Mouse (Mus musculus) left cerebral cortex, adult 9 months (tissue): Measurements from ENCODE around the gene Gnpnat1.

Source experiments
- DNase-seq, 2 experiments: peaks; one replicate each; pipeline ENCODE4 v3.0.0; 2022; ENCODE audit warnings: low spot score in 2 of 2

Gnpnat1 gene

DNA sequence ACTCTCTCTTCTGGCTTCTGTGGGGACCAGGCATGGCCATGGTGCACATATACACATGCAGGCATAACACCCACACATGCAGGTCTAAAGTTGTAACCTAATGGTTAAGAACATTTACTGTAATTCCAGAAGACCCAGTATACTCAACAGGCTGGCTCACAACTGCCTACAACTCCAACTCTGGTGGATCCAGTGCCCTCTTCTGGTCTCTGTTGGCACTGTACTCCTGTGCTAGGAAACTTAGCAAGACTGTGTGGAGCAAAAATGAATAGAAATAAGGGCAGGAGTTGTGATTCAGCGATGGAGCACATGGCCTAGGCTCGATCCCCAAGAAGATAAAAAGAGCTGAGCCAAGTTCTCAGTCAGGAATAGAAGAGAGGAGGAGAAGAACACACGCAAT is 4.9 kb downstream of the Gnpnat1 start:
- no peak for DNase-seq

GRCm38 (mm10) chr14:45389194-45389593 is 15.5 kb downstream of the Gnpnat1 start:
- DNase-seq, result no peak

- DNase-seq, result peak; percentile 66 to 89
Measured at GRCm38 (mm10) chr14:45388345-45389181, 16.1 kb downstream of the Gnpnat1 start.

GRCm38 (mm10) chr14:45387480-45387879 is 17.2 kb downstream of the Gnpnat1 start:
- DNase-seq, result no peak

DNA sequence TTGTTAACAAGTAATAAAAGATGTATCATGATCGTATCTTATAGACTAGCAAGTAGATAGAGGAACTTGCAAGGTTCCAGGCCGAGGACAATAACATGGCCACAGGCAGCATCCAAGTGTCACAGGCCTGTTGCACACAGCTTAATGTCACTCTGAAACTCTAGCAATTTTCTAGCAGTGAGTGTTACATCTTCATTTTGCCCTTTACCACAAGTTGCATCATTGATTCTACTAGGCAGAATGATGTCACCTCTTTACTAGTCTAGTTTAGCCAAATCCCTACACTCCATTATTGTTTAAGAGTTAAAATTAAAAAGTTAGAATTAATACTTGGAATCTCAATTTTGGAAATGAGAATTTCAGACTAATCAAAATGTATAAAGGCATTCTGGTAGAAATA is 19.1 kb downstream of the Gnpnat1 start:
- no peak for DNase-seq

DNA sequence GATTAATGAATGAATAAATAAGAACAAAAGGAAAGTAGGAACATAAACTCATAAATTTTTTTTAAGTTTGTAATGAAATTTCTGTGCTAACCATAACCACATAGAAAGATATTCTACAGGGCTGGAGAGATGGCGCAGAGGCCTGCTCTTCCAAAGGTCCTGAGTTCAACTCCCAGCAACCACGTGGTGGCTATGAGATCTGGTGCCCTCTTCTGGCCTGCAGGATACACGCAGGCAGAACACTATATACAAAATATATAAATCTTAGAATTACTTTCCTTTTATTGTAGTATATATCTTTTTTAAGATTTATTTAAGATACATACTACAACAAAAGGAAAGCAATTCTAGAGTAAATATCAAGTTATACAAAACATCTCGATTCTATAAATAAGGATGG is 21.8 kb downstream of the Gnpnat1 start:
- no peak for DNase-seq

DNA sequence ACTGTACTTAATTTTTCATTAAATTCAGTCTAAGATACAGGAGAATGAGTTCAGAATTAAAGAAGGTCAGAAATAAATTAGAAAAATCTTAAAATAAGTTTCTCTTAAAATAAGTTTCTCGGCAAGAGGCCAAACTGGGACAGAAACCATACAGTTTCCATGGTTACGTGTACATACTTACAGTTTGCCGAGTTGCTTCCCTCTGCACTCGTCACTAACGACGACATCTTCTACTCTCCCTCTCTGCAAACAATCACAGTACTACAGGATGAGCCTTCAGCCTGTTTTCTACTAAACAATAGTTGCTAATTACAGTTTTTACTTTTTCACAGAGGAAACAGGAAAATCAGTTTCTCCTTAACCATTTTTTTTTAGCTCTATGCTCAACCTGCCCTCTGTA is 24.0 kb downstream of the Gnpnat1 start:
- DNase-seq, result no peak

DNA sequence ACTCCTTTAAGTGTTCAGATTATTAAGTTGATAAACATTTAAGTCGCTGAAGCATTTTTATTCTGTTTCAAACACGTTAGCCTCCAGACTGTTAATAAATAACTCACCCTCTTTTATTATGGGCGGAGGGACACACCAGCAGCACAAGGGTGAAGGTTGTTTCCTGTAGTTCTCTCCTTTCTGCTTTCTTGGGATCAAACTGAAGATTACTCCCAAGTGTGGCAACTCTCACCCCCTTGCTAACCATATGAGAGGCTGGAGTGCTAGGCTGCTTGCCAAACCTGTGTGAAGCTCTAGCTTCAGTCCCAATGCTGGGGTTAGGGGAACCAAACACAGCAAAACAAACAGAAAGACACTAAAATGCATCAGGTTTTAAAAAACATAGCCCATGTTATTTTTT is 25.9 kb downstream of the Gnpnat1 start:
- no peak for DNase-seq

DNA sequence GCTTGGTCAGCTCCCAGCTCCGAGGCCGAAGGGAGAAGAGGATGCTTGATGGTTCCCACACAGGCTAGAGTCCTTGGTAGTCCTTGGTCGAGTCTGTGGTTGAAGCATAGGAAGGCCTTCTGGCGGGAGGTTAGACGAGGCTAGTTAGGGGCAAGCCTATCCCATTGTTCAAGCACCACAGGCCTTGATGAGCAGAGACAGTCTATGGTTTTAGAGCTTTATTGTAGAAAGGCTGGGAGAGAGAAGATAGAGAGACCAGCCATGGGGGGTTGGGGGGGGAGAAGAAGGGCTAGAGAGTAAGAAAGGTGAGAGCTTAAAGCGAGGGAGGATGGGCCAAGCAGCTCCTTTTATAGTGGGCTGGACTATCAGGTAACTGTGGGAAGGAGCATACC is 39.5 kb downstream of the Gnpnat1 start:
- no peak for DNase-seq

- no peak for DNase-seq
Measured at GRCm38 (mm10) chr14:45364211-45365195, 40.2 kb downstream of the Gnpnat1 start.

GRCm38 (mm10) chr14:45350931-45351859 is 53.5 kb downstream of the Gnpnat1 start, which contains the start of gene Styx:
Gene Styx, plus strand, starts transcription at chr14:45351093.
- DNase-seq, result peak; percentile 82 to 89

GRCm38 (mm10) chr14:45329589-45330181 is 75.0 kb downstream of the Gnpnat1 start, which contains the start of gene Psmc6:
Gene Psmc6, plus strand, starts transcription at chr14:45329788.
- DNase-seq, result peak; percentile 87 to 91

DNA sequence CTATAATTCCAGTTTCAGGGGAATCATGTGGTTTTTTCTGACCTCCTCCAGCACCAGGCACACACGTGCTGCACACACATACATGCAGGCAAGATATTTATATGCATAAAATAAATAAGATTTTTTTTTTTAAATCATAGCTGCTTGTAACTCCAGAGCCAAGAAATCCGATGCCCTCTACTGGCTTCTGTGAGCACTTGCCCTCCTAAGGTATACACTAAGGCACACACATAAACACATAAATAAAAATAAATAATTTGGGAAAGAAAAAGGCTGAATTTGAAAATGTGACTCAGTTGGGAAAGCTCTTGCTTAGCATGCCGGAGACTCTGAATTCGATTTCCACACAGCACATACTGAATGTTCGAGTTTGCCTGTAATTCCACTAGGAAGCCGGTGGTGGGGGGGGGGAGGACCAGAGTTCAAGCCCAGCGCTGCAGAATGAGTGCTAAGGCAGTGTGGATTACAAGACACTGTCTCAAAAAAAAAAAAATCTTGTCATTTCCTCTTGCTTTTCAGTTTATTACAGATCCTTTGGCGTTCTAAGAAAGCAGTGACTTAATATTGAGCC is 75.6 kb downstream of the Gnpnat1 start:
- DNase-seq, result no peak

GRCm38 (mm10) chr14:45328072-45328713 is 76.5 kb downstream of the Gnpnat1 start:
- DNase-seq, result no peak
